Mouse (Mus musculus): ENCODE data around the gene Zfp462.
A peak's percentile ranks its signal among the peaks of the same experiment; 100 is the strongest.

The Zfp462 gene

GRCm38 (mm10) chr4:55051345-55051744 lies 106.5 kb downstream of the Zfp462 start:
- DNase-seq: no peak

GRCm38 (mm10) chr4:55052686-55053085 lies 107.8 kb downstream of the Zfp462 start:
- DNase-seq: no peak

GRCm38 (mm10) chr4:55057666-55058455 lies 113.0 kb downstream of the Zfp462 start:
- DNase-seq: no peak

GRCm38 (mm10) chr4:55058901-55059300 lies 114.1 kb downstream of the Zfp462 start:
- DNase-seq: no peak

- DNase-seq: no peak
These were observed 121.7 kb downstream of the Zfp462 start for GRCm38 (mm10) chr4:55066341-55067170.

- DNase-seq: no peak
These were observed 126.7 kb downstream of the Zfp462 start for GRCm38 (mm10) chr4:55071535-55071934.

GRCm38 (mm10) chr4:55077133-55077889 lies 132.5 kb downstream of the Zfp462 start:
- DNase-seq: no peak

GRCm38 (mm10) chr4:55077902-55078716 lies 133.3 kb downstream of the Zfp462 start:
- no peak for DNase-seq

- no peak for DNase-seq
These were observed 134.2 kb downstream of the Zfp462 start for GRCm38 (mm10) chr4:55079056-55079455.

- DNase-seq: no peak
These were observed 139.3 kb downstream of the Zfp462 start for GRCm38 (mm10) chr4:55084080-55084688.

GRCm38 (mm10) chr4:55088153-55088552 lies 143.3 kb downstream of the Zfp462 start:
- DNase-seq: no peak

GRCm38 (mm10) chr4:55088922-55089321 lies 144.1 kb downstream of the Zfp462 start:
- DNase-seq: no peak

GRCm38 (mm10) chr4:55097157-55097556 lies 152.3 kb downstream of the Zfp462 start:
- DNase-seq: no peak

- no peak for DNase-seq
These were observed 153.5 kb downstream of the Zfp462 start for GRCm38 (mm10) chr4:55098366-55098765.

- no peak for DNase-seq
These were observed 156.0 kb downstream of the Zfp462 start for GRCm38 (mm10) chr4:55100851-55101250.

- DNase-seq: no peak
These were observed 156.8 kb downstream of the Zfp462 start for GRCm38 (mm10) chr4:55101601-55102000.

- no peak for DNase-seq
These were observed 157.5 kb downstream of the Zfp462 start for GRCm38 (mm10) chr4:55102382-55102781.

- DNase-seq: no peak
These were observed 158.7 kb downstream of the Zfp462 start for GRCm38 (mm10) chr4:55103575-55103974.

GRCm38 (mm10) chr4:55117839-55118487 lies 173.1 kb downstream of the Zfp462 start:
- no peak for DNase-seq

- DNase-seq: no peak
These were observed 176.3 kb downstream of the Zfp462 start for GRCm38 (mm10) chr4:55121126-55121525.

GRCm38 (mm10) chr4:55121952-55122351 lies 177.1 kb downstream of the Zfp462 start:
- DNase-seq: peak; percentile 90
